Mouse (Mus musculus): Measurements from ENCODE around the gene Trim14.
A peak's percentile ranks its signal among the peaks of the same experiment; 100 is the strongest.

Trim14 gene

DNA sequence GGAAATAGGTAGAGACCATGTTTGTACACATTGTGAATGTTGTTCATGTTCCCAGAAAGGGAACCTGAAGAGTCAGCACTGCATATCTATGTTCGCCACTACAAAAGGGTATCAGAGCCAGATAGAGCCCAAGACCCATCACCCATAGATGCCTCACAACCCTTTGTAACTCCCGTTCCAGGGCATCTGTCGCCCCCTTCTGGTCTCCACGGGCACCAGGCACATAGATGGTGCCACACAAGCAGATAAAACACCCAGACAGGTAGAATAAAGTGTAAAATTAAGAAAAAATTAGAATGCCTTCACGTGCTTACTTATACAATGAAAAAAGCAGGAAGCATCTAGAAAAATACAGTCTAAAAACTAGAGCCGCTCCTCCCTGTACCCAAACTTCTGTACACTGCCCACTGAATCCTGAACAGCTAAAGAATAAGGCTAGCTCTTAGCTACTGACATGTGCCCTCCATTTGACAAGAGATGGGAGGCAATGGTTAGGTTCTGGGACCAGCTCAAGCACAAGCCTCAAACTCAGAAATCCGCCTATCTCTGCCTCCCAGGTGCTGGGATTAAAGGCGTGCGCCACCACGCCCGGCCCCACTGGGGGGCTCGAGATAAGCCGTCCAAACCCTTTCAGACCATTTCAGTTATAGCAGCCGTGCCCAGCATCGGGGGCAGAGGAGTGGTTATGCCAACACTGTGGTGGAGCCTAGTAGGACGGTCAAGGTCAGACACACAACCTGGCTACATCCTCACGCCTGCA, 9.0 kb downstream of the Trim14 start:
- no peak for DNase-seq (ENCODE audit: low spot score)

DNA sequence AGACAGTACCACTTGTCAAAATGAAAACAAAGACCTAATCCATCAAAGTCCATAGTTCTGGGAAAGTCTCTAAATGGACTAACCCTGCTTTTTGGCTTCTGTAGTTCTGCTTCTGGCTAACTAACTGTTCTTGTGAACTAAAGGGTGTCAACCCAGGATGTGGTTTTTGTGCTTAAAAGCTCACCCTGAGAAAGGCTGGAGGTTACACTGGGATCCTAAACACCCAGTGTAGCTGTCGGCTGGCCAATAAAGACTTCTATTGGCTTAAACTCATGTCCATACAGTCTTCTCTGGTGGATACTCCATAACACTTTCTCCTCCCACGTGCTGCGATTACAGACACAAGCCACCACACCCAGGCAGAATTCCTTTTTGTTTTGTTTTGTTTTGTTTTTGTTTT, 9.7 kb downstream of the Trim14 start:
- no peak for DNase-seq (ENCODE audit: low spot score)

DNA sequence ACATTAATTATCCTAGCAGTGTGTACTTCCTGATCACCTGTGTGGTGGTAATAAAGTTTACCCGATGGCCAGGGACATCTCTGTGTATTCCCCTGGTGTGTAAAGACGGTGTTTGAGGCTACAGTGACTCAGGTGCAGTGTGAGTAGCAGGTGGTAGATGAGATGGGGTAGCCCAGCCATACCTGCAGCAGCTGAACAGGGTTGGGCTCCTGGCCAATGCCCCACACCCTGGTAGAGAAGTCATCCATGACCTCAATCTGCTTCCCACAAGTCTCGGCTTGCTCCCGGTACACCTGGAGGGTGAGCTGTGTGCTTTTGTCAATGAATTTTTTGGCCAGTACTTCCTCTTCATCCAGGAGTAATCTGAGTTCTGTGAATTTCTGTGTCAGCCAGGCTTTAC, 12.6 kb downstream of the Trim14 start:
- DNase-seq (ENCODE audit: low spot score): peak; percentile 61

DNA sequence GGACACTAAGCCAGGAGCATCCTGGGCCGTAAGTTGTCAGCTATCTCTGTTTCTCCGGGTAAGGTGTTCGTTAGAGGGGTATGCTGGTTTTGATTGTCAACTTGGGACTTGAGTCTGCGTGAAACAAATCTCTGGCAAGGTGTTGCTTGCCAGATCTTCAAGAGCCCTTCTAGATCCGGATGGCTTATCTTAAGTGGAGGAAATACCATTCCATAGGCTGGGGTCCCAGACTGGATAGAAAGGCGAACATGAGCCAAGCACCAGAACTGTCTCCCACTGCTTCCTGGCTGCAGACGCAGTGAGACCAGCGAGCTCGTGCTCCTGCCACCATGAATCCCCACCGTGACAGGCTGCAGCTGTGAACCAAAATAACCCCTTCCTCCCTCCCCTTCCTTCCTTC, 14.5 kb downstream of the Trim14 start:
- no peak for DNase-seq (ENCODE audit: low spot score)

DNA sequence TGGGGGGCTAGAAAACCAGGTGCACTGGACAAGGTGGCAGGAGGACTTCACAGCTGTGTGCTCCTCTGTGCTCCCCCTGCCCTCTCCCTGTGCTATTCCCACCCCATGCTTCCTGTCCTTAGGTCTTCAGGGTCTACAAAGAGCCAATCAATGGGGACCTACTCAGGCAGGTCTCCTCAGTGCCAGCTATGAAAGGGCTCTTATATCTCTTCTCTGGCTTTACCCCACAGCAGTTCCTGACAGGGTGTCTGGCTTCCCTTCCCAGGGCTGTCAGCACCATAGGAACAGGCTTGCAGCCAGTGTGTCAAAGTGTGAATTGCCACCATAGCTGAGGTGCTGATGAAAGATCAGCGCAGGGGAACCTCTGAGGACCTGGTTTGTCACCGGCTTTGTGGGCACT, 15.4 kb downstream of the Trim14 start:
- DNase-seq (ENCODE audit: low spot score): no peak

DNA sequence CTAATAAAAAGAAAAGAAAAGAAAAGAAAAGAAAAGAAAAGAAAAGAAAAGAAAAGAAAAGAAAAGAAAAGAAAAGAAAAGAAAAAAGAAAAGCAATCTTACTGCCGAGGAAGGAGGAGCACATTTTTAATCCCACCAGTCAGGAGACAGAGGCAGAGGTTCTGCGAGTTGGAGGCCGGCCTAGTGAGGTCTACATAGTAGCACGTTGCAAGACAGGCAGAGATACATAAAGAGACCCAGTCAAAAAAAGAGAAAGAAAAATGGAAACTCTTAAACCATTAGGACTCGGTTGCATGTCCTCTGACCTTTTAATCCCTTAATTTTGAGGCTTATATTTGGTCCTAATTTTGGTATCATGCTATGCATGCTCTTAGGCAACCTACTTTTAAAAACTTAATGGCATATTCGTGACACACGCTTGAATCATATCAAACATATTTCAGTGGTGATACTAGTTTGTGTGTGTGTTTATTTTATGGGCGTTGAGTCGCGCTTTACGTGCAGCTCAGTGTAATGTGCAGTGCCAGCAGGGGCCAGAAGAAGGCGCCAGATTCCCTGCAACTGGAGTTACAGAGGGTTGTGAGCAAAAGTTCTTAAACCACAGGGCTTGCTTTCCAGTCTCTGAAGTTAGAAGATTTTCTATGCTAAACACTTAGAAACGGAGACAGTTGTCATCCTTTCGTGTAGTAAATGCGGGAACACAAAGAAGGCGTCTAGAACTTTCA, 28.0 kb downstream of the Trim14 start:
- peak; percentile 81 for DNase-seq (ENCODE audit: low spot score)

DNA sequence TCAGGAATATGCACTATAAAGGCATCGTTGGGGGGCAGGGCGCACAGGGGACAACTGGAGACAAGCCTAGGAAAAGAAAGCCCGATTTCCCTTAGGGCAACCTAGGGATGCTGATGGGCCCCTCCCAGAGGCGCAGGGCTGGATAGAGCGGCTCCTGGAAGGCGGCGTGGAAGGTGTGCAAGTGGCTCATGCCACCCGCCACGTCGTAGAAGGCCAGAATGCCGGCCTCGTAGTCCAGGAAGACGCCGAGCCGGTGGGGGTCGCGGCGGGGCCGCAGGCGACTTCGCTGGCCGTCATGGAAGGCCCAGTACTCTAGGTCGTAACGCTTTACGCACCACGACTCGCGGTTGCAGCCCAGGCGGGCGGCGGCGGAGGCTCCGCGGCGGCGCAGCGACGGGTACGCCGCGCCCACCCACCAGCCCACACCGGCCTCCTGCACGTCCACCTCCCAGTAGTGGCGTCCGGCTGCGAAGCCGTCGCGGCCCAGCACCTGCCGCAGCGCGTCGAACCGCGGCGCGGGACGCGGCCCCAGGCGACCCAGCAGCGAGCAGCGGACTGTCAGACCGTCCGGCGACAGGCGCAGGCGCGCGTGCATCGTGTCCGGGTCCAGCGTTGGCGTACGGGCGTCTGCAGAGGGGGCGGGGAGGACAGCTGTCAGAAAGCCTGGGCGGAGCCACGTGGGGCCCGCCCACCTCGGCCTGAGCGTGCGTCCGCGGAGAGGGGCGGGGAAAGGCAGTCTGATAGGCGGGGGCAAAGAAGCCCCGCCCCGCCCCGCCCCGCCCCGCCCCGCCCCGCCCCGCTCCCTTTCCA, 28.9 kb downstream of the Trim14 start:
- peak; percentile 93 for DNase-seq (ENCODE audit: low spot score)

DNA sequence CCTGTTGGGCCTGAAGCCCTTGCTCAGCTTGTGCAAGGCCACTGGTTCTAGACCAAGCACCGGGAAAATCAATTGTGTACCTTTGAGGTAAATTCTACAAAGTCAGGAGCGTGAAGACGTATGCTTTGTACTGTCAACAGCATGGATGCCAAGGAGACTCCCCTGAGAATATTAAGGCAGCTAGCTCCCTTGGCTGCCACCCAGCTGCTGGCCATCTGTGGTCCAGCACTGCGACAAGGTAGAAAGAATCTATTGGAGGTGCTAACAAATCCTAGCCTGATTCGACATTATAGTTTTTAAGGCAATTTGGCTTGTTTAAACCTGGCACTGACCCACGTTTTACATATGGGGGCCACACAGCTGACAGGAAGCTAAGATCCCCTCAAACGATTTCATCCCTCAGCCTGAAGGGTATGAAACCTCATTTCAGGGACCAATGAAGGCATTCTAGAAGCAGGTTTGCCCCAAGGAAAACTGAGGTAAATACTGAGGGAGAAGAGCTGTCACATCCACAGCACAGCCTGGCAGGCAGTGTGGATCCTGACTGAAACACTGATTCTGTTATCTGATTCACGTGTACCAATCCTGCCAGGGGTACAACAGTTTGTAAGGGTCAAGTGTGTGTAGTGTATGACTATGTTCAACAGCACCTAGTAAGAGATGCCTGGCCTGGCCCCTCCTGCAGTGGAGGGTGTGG, 30.4 kb downstream of the Trim14 start:
- DNase-seq (ENCODE audit: low spot score): no peak

DNA sequence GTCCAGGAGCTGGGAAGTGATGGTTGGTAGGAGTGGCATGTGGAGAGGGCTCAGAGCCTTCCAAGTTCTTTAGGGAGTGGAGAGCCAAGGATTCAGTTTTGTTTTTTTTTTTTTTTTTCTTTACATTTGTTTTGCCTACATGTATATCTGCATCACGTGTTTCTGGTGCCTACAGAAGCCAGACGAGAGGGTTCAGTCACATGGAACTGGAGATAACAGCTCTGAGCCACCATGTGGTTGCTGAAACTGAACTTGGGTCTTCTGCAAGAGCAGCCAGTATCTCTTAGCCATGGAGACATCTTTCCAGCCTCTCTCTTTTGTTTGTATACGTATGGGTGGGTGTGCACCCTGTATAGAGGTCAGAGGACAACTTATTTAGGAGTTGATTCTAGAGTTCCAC, 32.1 kb downstream of the Trim14 start:
- no peak for DNase-seq (ENCODE audit: low spot score)

DNA sequence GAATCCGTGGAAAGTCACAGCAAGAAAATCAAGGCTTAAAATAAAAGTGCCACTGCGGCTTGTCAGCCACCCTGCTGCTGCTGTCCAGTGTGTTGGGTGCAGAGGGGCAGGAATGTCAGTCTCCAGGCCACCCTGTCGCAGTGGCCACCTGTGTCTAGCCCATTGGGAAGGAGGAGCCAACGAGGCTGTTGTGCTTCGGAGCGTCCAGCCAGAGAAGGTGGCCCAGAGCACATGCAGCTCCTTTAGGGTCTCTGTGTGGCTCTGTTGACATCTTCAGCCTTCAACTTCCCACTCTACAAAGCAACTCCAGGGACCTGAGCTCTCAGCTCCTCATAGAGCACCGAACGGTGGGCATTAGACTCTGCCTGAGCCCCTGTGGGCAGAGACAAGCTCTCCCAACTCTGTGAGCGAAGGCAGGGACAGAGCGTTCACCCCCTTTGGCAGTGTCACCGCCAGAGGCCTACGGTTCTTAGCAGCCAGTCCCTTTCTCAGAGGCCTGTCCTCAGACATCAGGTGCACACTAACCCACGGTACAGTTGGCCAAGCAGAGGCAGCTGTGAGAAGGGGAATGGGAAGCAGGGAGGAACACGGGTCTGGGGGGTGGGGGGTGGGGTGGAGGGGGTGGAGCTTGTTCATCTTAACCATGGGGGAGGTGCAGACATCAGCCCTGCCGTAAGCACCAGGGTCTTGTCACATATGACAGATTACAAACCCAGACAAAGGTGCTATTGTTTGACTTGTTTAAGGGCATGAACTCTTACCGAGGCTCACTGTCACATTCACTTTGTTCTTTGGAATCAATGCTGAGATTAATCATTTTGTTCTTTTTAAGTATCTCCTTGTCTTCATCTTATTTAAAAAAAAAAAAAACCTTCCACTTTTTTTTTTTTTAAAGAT, 33.1 kb downstream of the Trim14 start:
- no peak for DNase-seq (ENCODE audit: low spot score)

DNA sequence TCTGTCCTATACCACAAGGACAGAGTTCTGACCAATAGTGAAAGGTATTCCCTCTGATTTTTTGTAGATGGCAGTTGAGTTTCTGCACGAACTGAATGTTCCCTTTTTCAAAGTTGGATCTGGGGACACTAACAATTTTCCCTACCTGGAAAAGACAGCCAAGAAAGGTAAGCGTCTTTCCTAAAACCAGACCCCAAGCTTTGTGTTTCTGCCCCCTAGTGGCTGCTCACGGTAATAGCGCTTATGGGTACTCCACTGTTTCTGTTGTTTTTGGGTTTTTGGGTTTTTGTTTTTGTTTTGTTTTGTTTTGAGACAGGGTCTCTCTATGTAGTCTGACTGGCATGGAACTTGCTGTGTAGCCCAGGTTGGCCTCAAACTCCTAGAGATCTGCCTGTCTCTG, 37.0 kb downstream of the Trim14 start:
- DNase-seq (ENCODE audit: low spot score): no peak

DNA sequence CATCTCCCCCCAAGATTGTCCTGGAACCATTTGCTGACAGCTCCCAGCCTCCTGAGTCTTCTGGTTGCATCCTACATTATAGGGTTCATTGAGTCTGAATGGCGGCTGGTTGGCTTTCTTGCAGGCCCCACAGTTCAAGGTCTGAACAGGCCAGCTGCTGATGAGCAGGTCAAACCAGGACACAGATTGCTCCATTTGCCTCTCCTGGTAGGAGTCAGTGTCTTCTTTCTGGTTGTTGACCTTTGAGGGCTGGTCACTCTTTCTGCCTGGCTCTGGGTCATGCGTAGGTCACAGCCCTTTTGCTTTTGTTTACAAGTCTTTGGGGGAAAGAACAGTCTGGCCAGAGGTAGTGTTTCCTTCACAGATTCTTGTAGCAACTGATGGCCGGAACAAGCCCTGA, 37.4 kb downstream of the Trim14 start:
- DNase-seq (ENCODE audit: low spot score): no peak

DNA sequence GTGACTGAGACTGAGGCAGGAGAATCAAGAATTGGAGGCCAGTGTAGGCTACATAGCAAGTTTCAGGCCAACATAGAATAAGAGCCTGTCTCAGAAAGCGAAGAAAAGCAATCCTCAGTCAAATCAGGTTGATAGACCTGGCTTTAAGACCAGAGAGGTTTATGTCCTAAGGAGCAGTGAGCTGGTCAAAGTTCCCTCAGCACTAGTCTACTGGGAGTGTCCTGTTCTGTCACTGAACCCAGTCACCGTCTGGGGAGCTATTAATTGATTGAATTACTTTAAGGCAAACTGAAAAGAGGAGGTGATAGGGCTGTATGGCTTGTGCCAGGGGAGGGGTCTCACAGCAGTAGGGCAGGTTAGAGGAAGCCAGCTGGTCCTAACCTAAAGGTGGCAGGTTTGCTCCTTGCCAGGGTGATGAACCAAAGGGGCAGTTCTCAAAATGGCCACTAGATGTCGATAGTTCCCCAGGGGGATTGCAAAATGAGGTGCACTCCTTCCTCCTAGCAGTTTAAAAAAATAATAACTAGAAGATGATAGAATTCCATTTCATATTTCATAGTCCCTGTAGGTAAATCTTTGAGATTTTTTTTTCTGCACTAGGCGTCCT, 38.6 kb downstream of the Trim14 start:
- DNase-seq (ENCODE audit: low spot score): peak; percentile 70

DNA sequence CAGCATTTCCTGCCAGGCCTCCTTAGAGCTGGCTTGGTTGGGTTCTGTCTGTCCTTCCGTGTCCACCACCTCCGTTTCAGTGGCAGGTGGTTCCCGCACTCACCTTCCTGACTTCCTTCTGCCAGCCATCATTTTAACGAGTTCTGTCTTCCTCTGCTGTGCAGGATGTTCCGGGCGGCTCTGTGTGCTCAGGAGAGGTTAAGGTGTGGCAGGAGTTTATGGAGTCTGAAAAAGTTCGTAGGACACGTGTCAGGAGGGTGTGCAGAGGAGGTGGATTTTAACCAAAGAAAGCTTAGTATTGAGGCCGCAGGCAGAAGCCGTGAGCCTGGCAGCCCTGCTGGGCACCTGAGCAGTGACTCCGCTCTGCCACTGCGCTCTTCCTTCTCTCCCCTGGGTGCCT, 40.4 kb downstream of the Trim14 start:
- no peak for DNase-seq (ENCODE audit: low spot score)

DNA sequence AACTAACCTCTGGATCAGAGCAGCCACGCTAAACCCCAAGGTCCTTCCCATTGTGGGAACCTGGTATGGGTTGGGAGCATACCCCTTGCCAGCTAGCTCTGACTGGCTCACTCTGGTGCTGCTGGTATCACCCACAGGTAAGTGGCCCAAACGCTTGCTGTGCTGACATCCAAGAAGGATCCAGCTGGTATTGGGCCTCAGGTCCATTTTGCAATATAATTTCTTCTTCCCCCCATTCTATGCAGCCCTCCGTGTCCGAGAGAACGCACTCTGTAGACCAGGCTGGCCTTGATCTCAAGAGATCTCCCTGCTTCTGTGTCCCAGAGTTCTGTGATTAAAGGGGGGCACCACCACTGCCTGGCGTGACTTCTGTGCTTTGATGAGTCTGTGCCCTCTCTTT, 42.9 kb downstream of the Trim14 start:
- no peak for DNase-seq (ENCODE audit: low spot score)

DNA sequence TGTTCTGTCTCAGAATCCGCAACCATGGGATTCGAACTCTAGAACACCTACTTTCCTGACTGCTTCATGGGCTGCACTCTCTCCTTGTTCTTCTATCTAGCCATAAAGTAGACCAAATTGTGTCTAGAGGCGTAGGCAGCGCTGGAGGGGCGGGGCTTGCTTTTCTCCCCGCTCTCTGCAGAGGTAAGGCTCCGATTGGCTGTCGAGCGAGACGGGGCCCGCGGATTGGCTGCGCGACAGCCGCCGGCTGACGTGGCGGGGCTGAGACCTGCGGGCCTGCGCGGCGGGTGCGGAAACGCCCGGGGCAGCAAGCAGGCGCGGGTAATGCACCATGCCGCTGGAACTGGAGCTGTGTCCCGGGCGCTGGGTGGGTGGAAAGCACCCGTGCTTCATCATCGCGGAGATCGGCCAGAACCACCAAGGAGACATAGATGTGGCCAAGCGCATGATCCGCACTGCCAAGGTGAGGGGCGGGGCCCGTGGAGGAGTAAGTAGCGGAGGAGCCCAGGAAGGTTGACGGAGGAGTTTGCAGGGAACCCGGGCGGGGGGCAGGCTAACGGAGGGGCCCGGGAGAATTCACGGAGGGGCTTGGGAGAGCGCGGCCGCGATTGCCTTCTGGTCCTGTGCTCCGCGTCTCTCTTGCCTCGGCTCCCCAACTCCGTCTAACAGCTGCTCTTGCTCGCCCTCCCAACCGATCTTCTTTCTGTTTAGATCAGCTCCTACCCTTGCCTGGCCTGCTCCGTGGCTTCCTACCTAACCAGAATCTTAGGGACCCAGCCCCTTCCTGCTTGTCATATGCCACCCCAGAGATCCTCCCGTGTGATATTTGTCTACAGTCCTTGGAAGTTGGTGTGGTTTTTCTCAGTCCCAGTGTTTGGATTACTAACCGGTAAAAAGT, 46.7 kb downstream of the Trim14 start, which contains the start of gene Nans:
Gene Nans, plus strand, starts transcription at position 221 of the 898 bp plus-strand sequence.
- DNase-seq (ENCODE audit: low spot score): peak; percentile 91

DNA sequence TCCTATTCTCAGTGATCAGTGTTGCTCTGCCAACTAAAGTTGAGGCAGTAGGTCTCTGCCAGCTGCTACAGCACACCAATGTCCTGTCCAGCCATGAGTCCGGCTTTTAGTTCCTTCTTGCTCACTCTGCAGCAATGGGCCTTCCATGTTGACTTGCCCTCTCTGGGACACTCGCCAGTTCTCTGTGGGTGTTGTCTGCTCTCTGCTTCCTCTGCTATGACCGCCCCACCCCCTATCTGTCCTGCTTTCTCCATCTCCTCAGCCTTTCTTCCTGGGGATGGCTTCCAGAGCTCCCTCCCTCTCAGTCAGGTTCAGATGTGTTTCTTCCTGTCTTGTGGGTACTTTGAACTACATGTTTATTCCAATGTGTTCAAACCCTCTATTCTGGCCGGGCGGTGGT, 48.6 kb downstream of the Trim14 start:
- peak; percentile 36 for DNase-seq (ENCODE audit: low spot score)

DNA sequence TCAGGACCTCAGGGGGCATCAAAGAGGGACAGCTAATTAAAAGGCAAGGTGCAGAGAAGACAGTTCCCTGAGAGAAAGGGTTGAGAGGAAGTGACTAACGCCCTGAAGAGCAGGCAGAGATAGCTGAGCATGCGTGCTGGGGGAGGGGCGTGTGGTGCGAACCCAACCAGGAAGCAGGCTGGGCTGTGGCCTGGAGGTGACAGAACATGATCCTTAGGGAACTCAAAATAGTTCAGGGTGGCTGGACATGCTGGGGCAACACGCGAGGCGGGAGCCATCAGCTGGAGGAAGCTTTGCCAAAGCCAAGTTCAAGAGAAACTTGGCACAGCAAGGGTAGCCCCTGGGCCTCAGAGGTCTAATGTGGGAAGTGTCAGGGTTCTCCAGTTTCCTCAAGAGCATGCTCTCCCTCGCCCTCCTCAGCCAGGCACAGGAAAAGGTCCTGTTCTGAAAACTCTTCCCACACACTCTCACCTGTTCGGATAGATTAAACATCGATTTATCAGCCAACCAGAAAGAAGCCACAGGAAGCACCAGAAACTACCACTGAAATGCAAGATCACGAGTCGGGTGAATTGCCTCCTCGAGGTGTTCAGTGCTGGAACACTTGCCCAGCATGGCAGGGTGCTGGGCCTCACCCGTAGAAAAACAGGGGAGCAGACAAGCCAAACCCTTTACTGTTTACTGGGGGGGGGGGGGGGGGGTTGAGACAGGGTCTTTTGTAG, 50.1 kb downstream of the Trim14 start:
- peak; percentile 69 for DNase-seq (ENCODE audit: low spot score)

DNA sequence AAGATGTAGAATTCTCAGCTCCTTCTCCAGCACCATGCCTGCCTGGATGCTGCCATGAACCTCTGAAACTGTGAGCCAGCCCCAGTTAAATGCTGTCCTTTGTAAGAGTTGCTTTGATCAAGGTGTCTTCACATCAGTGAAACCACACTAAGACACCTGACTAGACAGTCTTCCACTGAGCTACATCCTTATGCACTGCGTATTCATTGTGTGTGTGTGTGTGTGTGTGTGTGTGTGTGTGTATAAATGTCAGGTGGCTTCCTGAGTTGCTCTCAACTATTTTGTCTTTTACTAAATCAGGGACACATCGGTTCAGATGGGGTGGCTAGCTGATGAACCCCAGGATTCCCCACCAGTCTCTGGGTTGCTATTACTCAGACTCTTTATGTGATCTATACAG, 56.9 kb downstream of the Trim14 start:
- no peak for DNase-seq (ENCODE audit: low spot score)

Data from urinary bladder, postnatal 25 days (tissue).